Mouse (Mus musculus) myocyte (in vitro differentiated cells): Measurements from ENCODE around the gene Gm17660. TPM values are rescaled to one million over a fixed set of nuclear protein-coding genes. Genes with fewer than 3 reads are reported as not detected.

Source experiments
- H3K27me3 ChIP-seq: one replicate; pipeline ENCODE4 v1.6.1; 2011; ENCODE audit not compliant: control insufficient read depth, insufficient read depth, insufficient read length
- H3K36me3 ChIP-seq: one replicate; pipeline ENCODE4 v1.6.1; 2011; ENCODE audit not compliant: control insufficient read depth, insufficient read depth
- H3K4me2 ChIP-seq: one replicate; pipeline ENCODE4 v1.6.1; 2011; ENCODE audit warnings: low read depth, control low read depth
- H3K4me3 ChIP-seq: one replicate; pipeline ENCODE4 v1.5.1; 2011; ENCODE audit warnings: mild to moderate bottlenecking, control low read depth, moderate library complexity
- H3K79me2 ChIP-seq: one replicate; pipeline ENCODE4 v1.6.1; 2011; ENCODE audit not compliant: control insufficient read depth, insufficient read depth
- H3ac ChIP-seq: one replicate; pipeline ENCODE4 v1.6.1; 2011; ENCODE audit not compliant: control insufficient read depth, insufficient read length
- CEBPB ChIP-seq: IDR thresholded peaks from 2 replicates; pipeline ENCODE4 v1.6.1; 2011; ENCODE audit warnings: mild to moderate bottlenecking, moderate library complexity; ENCODE audit not compliant: poor library complexity, insufficient read depth, severe bottlenecking
- E2F4 ChIP-seq: IDR thresholded peaks from one replicate; pipeline ENCODE4 v1.6.1; 2011; ENCODE audit warnings: mild to moderate bottlenecking, control low read depth, moderate library complexity; ENCODE audit not compliant: insufficient read depth
- MAX ChIP-seq: IDR thresholded peaks from one replicate; pipeline ENCODE4 v1.6.1; 2011; ENCODE audit warnings: low read depth, mild to moderate bottlenecking, control low read depth
- MYOD1 ChIP-seq, 3 experiments: IDR thresholded peaks; one replicate each; pipeline ENCODE4 v1.6.1; 2011; ENCODE audit warnings: control low read depth in 2 of 3, low read depth in 2 of 3, mild to moderate bottlenecking in 2 of 3, moderate library complexity in 1 of 3; ENCODE audit not compliant: insufficient read length in 2 of 3, control insufficient read depth in 1 of 3
- MYOG ChIP-seq, 3 experiments: IDR thresholded peaks; one replicate each; pipeline ENCODE4 v1.6.1; 2011; ENCODE audit warnings: control low read depth in 2 of 3, low read depth in 2 of 3, mild to moderate bottlenecking in 2 of 3; ENCODE audit not compliant: insufficient read length in 2 of 3, control insufficient read depth in 1 of 3, insufficient read depth in 1 of 3
- POLR2A ChIP-seq: IDR thresholded peaks from one replicate; pipeline ENCODE4 v1.6.1; 2011; ENCODE audit warnings: low read depth, mild to moderate bottlenecking, control low read depth, moderate library complexity; ENCODE audit not compliant: insufficient read length
- POLR2AphosphoS2 ChIP-seq: IDR thresholded peaks from one replicate; pipeline ENCODE4 v1.6.1; 2011; ENCODE audit warnings: low read depth, control low read depth; ENCODE audit not compliant: insufficient read length
- REST ChIP-seq: IDR thresholded peaks from one replicate; pipeline ENCODE4 v1.6.1; 2011; ENCODE audit warnings: mild to moderate bottlenecking, control low read depth, moderate library complexity; ENCODE audit not compliant: insufficient read depth, insufficient read length
- SRF ChIP-seq: IDR thresholded peaks from one replicate; pipeline ENCODE4 v1.6.1; 2011; ENCODE audit warnings: low read depth; ENCODE audit not compliant: control insufficient read depth, insufficient read length
- TCF12 ChIP-seq: IDR thresholded peaks from one replicate; pipeline ENCODE4 v1.6.1; 2011; ENCODE audit warnings: mild to moderate bottlenecking, control low read depth; ENCODE audit not compliant: poor library complexity, insufficient read depth, severe bottlenecking
- TCF3 ChIP-seq: IDR thresholded peaks from one replicate; pipeline ENCODE4 v1.6.1; 2011; ENCODE audit warnings: low read depth, control low read depth; ENCODE audit not compliant: insufficient read length
- USF1 ChIP-seq: IDR thresholded peaks from one replicate; pipeline ENCODE4 v1.6.1; 2011; ENCODE audit warnings: low read depth, mild to moderate bottlenecking, control low read depth, moderate library complexity
- polyA plus RNA-seq: library from polyadenylated mRNA; unstranded; fragments of >200 nt; fragmentation: generic; extraction: Trizol; gene quantifications from one replicate; pipeline ENCODE4 v1.2.1, GENCODE M21; 2012; ENCODE audit warnings: missing spikeins

Gene Gm17660
- polyA plus RNA-seq, 1 experiment: not detected

DNA sequence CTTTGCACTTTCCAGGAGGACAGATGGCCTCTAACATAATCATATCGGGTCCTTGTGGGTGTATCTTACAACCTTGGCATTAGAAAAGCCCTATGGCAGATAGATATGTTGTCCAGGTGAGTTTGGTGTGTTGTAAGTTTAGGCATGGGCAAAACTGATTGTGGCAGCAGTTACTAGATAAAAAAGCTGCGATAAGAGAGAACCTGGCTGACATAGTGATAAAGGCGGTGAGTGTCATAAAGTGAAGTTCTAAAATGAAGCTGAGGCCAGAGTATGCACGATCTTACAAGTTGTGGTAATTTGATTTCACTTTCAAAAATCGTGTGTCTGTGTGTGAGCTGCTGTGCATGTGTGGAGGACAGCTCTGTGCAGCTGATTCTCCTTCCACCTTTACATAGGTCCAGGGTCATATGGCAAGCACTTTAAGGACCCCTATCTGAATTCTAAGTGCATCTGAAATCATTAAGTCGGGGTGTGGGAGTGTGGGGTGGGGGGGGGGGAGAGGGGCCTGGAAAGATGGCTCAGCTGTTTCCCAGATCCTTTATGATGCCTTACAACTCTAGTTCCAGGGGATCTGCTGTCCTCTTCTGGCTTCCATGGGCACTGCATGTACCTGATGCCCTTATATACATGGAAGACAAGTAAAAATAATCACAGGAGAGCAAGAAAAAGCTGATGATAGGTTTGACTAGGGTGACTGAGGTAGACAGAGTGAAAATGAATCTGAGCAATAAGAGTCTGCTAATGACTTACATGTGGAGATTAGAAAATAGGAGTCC lies 38.1 kb downstream of the Gm17660 start:
- TF ChIP-seq MAX (no peak), REST (no peak), MYOD1 (IDR thresholded peaks at IDR 0.05; ENCODE audit: control insufficient read depth in 1 of 3, insufficient read length in 2 of 3, low read depth in 2 of 3) (no peak), POLR2A (no peak), E2F4 (no peak), TCF12 (no peak), USF1 (no peak), POLR2AphosphoS2 (no peak), CEBPB (no peak), SRF (no peak), MYOG (IDR thresholded peaks at IDR 0.05; ENCODE audit: control insufficient read depth in 1 of 3, insufficient read depth in 1 of 3, insufficient read length in 2 of 3, low read depth in 2 of 3) (no peak), TCF3 (no peak)
- Histone ChIP-seq H3K4me3 (no peak overlapping the region), H3K36me3 (no peaks in the 10 kb centered on the region), H3K79me2 (no peaks in the 10 kb centered on the region), H3K27me3 (no peaks in the 10 kb centered on the region), H3ac (no peak overlapping the region), H3K4me2 (no peak overlapping the region)

DNA sequence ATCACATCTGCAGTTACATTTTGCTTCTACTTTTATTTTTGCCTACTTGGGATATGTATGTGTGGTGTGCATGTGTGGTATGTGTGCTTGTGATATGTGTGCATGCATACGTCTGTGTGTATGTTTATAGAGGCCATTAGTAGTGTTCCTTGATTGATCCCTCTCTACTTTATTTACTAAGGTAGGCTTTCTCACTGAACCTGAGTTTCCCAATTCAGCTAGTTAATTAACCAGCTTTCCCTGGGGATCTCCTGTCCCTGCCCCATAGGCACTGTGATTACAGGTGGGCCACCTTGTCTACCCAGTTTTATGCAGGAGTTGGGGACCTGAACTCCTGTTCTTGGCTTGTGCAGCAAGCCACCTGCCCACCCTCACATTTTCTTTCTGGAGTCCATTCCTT lies 40.7 kb downstream of the Gm17660 start:
- no peaks in the 10 kb centered on the region for H3K27me3 ChIP-seq
- TF ChIP-seq REST (no peak), TCF3 (no peak), USF1 (no peak), SRF (no peak), CEBPB (no peak)
- no peak overlapping the region for H3K4me3 ChIP-seq
- no peak overlapping the region for H3K4me2 ChIP-seq
- H3K36me3 ChIP-seq: no peaks in the 10 kb centered on the region
- H3ac ChIP-seq: no peak overlapping the region
- no peaks in the 10 kb centered on the region for H3K79me2 ChIP-seq

DNA sequence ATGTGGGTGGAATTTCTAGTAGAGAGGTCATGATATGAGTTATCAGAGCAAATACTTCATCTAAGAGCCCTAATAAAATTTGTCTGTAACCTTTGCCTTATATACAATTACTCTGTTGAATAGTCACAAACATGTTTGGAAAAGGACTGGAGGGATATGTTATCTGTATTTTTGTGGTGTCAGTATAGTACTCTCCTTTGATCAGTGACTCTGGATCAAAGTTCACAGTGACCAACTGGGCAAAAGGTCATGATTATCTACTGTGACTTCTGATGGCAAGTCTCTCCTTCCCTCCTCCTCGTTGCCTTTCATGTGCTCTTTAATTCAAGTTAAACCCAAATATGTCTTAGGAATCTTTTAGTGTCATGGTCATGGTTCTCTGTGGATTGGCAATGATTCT lies 41.6 kb downstream of the Gm17660 start:
- H3K4me3 ChIP-seq: no peak overlapping the region
- H3K36me3 ChIP-seq: no peaks in the 10 kb centered on the region
- no peak overlapping the region for H3K4me2 ChIP-seq
- H3ac ChIP-seq: no peak overlapping the region
- no peaks in the 10 kb centered on the region for H3K27me3 ChIP-seq
- TF ChIP-seq MYOD1 (IDR thresholded peaks at IDR 0.05; ENCODE audit: control insufficient read depth in 1 of 3, insufficient read length in 2 of 3, low read depth in 2 of 3) (no peak), MAX (no peak), CEBPB (no peak), REST (no peak), E2F4 (no peak), SRF (no peak), TCF12 (no peak), USF1 (no peak), POLR2A (no peak), TCF3 (no peak)
- H3K79me2 ChIP-seq: no peaks in the 10 kb centered on the region

DNA sequence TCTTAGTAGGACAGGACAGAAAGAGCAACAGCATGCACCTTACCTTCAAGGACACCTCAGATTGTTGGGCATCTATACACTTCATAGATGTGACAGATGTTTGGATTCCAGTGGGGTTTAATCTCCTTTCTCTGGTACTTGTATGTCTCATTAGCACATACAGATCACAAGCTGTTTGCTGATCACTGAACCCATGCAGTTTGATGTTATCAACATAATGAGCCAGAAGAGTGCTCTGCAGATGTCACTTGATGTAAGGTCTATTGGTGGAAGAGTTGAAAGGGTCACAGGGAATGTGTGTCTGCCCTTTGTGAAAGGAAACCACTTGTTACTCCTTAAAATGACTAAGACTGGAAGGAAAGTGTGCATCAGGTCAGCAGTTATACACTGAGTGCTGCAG lies 42.3 kb downstream of the Gm17660 start:
- H3K36me3 ChIP-seq: no peaks in the 10 kb centered on the region
- TF ChIP-seq E2F4 (no peak), MYOG (IDR thresholded peaks at IDR 0.05; ENCODE audit: control insufficient read depth in 1 of 3, insufficient read depth in 1 of 3, insufficient read length in 2 of 3, low read depth in 2 of 3) (no peak), TCF12 (no peak), TCF3 (no peak), USF1 (no peak), SRF (no peak), MAX (no peak), CEBPB (no peak), POLR2A (no peak)

DNA sequence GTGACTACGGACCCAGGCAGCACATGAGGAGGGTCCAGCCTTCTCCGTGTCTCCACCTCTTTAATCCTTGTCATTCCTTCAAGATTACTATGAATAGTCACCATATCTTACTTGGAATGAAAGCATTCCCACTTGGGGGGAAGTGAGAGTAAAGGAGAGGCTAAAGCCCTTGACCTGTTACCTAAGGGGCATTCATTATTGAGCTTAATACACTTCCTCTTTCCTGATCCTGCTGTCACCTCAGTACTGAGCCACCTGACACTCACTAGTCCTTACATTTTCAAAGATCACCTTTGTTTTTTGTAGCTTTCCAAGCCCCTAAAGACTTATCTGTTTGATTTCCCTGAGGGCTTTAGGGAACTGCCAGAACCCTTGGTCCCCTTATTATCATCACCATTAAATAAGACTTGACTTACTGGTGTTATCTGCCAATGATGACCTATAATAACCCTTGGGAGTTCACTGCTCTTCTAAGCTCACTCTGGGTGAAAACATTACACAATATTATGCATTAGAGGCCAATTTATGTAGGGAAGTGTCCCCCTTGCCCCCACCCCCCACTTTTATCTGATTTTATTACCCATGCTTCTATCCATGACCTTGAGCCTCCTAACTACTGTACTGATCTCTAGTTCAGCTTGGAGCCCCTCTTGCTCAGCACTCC lies 44.8 kb downstream of the Gm17660 start:
- H3K27me3 ChIP-seq: no peaks in the 10 kb centered on the region
- H3K4me3 ChIP-seq: no peak overlapping the region
- no peaks in the 10 kb centered on the region for H3K79me2 ChIP-seq
- H3ac ChIP-seq: no peak overlapping the region
- no peak for TF ChIP-seq E2F4
- no peak for TF ChIP-seq POLR2A
- no peak for TF ChIP-seq MAX
- TF ChIP-seq CEBPB: no peak
- TF ChIP-seq MYOD1 (IDR thresholded peaks at IDR 0.05; ENCODE audit: control insufficient read depth in 1 of 3, insufficient read length in 2 of 3, low read depth in 2 of 3): no peak
- TF ChIP-seq USF1: no peak
- no peak for TF ChIP-seq TCF12
- TF ChIP-seq REST: no peak
- TF ChIP-seq SRF: no peak
- no peak for TF ChIP-seq POLR2AphosphoS2
- TF ChIP-seq MYOG (IDR thresholded peaks at IDR 0.05; ENCODE audit: control insufficient read depth in 1 of 3, insufficient read depth in 1 of 3, insufficient read length in 2 of 3, low read depth in 2 of 3): no peak
- no peak for TF ChIP-seq TCF3
- H3K36me3 ChIP-seq: no peaks in the 10 kb centered on the region
- H3K4me2 ChIP-seq: no peak overlapping the region

More for the DNA sequence above, 42.3 kb downstream of the Gm17660 start:
- Histone ChIP-seq H3K4me3 (no peak overlapping the region), H3K27me3 (no peaks in the 10 kb centered on the region), H3K4me2 (no peak overlapping the region), H3ac (no peak overlapping the region), H3K79me2 (no peaks in the 10 kb centered on the region)
